Mouse (Mus musculus): ENCODE results near the gene Lsr. TPM values are rescaled to one million over a fixed set of nuclear protein-coding genes. Genes with fewer than 3 reads are reported as not detected.

The Lsr gene
- total RNA-seq, 1 experiment = 54.6 TPM

- TF ChIP-seq ZC3H11A (IDR thresholded peaks at IDR 0.05; ENCODE audit: borderline replicate concordance, low read depth, low read length) (no peak), CHD2 (IDR thresholded peaks at IDR 0.05; ENCODE audit: low read depth, low read length) (peak; percentile 54; the same call in 1 of the 2 replicates), HCFC1 (IDR thresholded peaks at IDR 0.05; ENCODE audit: borderline replicate concordance, insufficient read depth, low read length) (no peak)
- DNase-seq (ENCODE audit: low read depth, low spot score) = no peak
- H3K4me1 ChIP-seq (ENCODE audit: control insufficient read depth in 2 of 2, insufficient read depth in 2 of 2, low read length in 2 of 2, poor library complexity in 1 of 2) = peaks cover 2 to 16% of the 10 kb centered on the region in 2 experiments; a peak in 2 of 4 replicates
- peaks cover 44% of the 10 kb centered on the region for H3K36me3 ChIP-seq (ENCODE audit: control insufficient read depth, insufficient read depth, low read length, poor library complexity, severe bottlenecking)
- no peaks in the 10 kb centered on the region for H3K9me3 ChIP-seq (ENCODE audit: control insufficient read depth, insufficient read depth, low read depth, low read length)
- in situ Hi-C loops (cut with MboI; ENCODE audit: low sequenced_read_pairs in 2 of 2, unreplicated experiment in 2 of 2) = no loop called here
- peak overlapping the region; percentile 91; the same call in 1 of the 2 replicates for H3K9ac ChIP-seq (ENCODE audit: insufficient read depth, low read depth, low read length, poor library complexity, severe bottlenecking)
- peak overlapping the region; percentile 89 for H3K27ac ChIP-seq (ENCODE audit: insufficient read depth, low read depth, low read length, poor library complexity, severe bottlenecking)
- H3K4me3 ChIP-seq (ENCODE audit: insufficient read depth in 1 of 2, low read depth in 1 of 2, low read length in 2 of 2, poor library complexity in 1 of 2, severe bottlenecking in 1 of 2) = peak overlapping the region; percentile 83 to 91
Measured at GRCm38 (mm10) chr7:30958109-30958865, 15.0 kb downstream of the Lsr start.

DNA sequence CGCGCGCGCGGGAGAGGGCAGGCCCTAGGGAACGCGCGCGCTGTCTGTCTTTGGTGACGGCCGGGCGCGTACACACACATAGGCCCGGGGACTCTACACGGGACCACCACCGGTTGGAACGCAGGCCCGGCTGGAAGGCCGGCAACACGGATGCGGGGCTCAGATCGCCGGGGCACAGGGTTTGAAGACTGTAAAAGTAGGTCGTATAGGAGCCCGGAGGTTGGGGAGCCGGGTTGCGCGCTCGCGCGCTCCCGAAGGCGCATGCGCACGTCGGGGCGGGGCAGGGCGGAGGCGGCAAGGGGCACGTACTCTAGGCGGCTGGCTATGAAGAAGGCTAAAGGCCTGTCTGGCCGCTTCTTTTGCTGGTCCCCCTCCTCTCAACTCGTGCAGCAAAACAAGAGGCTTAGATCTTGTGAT is 15.9 kb downstream of the Lsr start:
- Histone ChIP-seq H3K9me3 (ENCODE audit: control insufficient read depth, insufficient read depth, low read depth, low read length) (no peaks in the 10 kb centered on the region), H3K36me3 (ENCODE audit: control insufficient read depth, insufficient read depth, low read length, poor library complexity, severe bottlenecking) (peaks cover 48% of the 10 kb centered on the region), H3K4me3 (ENCODE audit: insufficient read depth in 1 of 2, low read depth in 1 of 2, low read length in 2 of 2, poor library complexity in 1 of 2, severe bottlenecking in 1 of 2) (peak overlapping the region; percentile 83 to 91), H3K9ac (ENCODE audit: insufficient read depth, low read depth, low read length, poor library complexity, severe bottlenecking) (peak overlapping the region; percentile 91), H3K27ac (ENCODE audit: insufficient read depth, low read depth, low read length, poor library complexity, severe bottlenecking) (peak overlapping the region; percentile 89), H3K4me1 (ENCODE audit: control insufficient read depth in 2 of 2, insufficient read depth in 2 of 2, low read length in 2 of 2, poor library complexity in 1 of 2) (peaks cover 2 to 16% of the 10 kb centered on the region in 2 experiments; a peak in 2 of 4 replicates)
- DNase-seq (ENCODE audit: low read depth, low spot score) = peak; percentile 65
- in situ Hi-C loops (cut with MboI; ENCODE audit: low sequenced_read_pairs in 2 of 2, unreplicated experiment in 2 of 2) = no loop called here
- no peak for TF ChIP-seq ZC3H11A (IDR thresholded peaks at IDR 0.05; ENCODE audit: borderline replicate concordance, low read depth, low read length)

- Histone ChIP-seq H3K4me1 (ENCODE audit: control insufficient read depth in 2 of 2, insufficient read depth in 2 of 2, low read length in 2 of 2, poor library complexity in 1 of 2) (peaks cover 2 to 16% of the 10 kb centered on the region in 2 experiments; a peak in 2 of 4 replicates), H3K27ac (ENCODE audit: insufficient read depth, low read depth, low read length, poor library complexity, severe bottlenecking) (peak within 1 kb of the TSS; percentile 89), H3K36me3 (ENCODE audit: control insufficient read depth, insufficient read depth, low read length, poor library complexity, severe bottlenecking) (peaks cover 48% of the 10 kb centered on the region), H3K4me3 (ENCODE audit: insufficient read depth in 1 of 2, low read depth in 1 of 2, low read length in 2 of 2, poor library complexity in 1 of 2, severe bottlenecking in 1 of 2) (peak within 1 kb of the TSS; percentile 83 to 91), H3K9me3 (ENCODE audit: control insufficient read depth, insufficient read depth, low read depth, low read length) (no peaks in the 10 kb centered on the region), H3K9ac (ENCODE audit: insufficient read depth, low read depth, low read length, poor library complexity, severe bottlenecking) (peak within 1 kb of the TSS; percentile 91)
- in situ Hi-C loops (cut with MboI; ENCODE audit: low sequenced_read_pairs in 2 of 2, unreplicated experiment in 2 of 2) = no loop called here
- DNase-seq (ENCODE audit: low read depth, low spot score) = no peak
- TF ChIP-seq ZNF384 (IDR thresholded peaks at IDR 0.05; ENCODE audit: low read depth, low read length) (peak; percentile 95), MAFK (IDR thresholded peaks at IDR 0.05; ENCODE audit: insufficient read depth, low read depth, low read length) (no peak)
Measured at GRCm38 (mm10) chr7:30956756-30957366, 16.4 kb downstream of the Lsr start, which contains the start of gene Usf2. Usf2 (minus strand) TSS chr7:30956803.

GRCm38 (mm10) chr7:30956357-30956751 is 16.9 kb downstream of the Lsr start:
- TF ChIP-seq CHD2 (IDR thresholded peaks at IDR 0.05; ENCODE audit: low read depth, low read length) (no peak), HCFC1 (IDR thresholded peaks at IDR 0.05; ENCODE audit: borderline replicate concordance, insufficient read depth, low read length) (no peak), ZC3H11A (IDR thresholded peaks at IDR 0.05; ENCODE audit: borderline replicate concordance, low read depth, low read length) (no peak), MAFK (IDR thresholded peaks at IDR 0.05; ENCODE audit: insufficient read depth, low read depth, low read length) (no peak), ZNF384 (IDR thresholded peaks at IDR 0.05; ENCODE audit: low read depth, low read length) (no peak)
- in situ Hi-C loops (cut with MboI; ENCODE audit: low sequenced_read_pairs in 2 of 2, unreplicated experiment in 2 of 2) = no loop called here
- peak overlapping the region; percentile 91 for H3K9ac ChIP-seq (ENCODE audit: insufficient read depth, low read depth, low read length, poor library complexity, severe bottlenecking)
- DNase-seq (ENCODE audit: low read depth, low spot score) = no peak
- H3K36me3 ChIP-seq (ENCODE audit: control insufficient read depth, insufficient read depth, low read length, poor library complexity, severe bottlenecking) = peaks cover 48% of the 10 kb centered on the region
- no peaks in the 10 kb centered on the region for H3K9me3 ChIP-seq (ENCODE audit: control insufficient read depth, insufficient read depth, low read depth, low read length)
- peak overlapping the region; percentile 83 to 91 for H3K4me3 ChIP-seq (ENCODE audit: insufficient read depth in 1 of 2, low read depth in 1 of 2, low read length in 2 of 2, poor library complexity in 1 of 2, severe bottlenecking in 1 of 2)
- peak overlapping the region; percentile 89 for H3K27ac ChIP-seq (ENCODE audit: insufficient read depth, low read depth, low read length, poor library complexity, severe bottlenecking)
- H3K4me1 ChIP-seq (ENCODE audit: control insufficient read depth in 2 of 2, insufficient read depth in 2 of 2, low read length in 2 of 2, poor library complexity in 1 of 2) = peaks cover 2 to 16% of the 10 kb centered on the region in 2 experiments; a peak in 2 of 4 replicates

Data from ES-E14 (cell line).